Mouse (Mus musculus) adrenal gland, adult 2 months (tissue): ENCODE measurements at regions not wholly inside any gene's neighbourhood (a gene's known extent, or its start where the extent isn't known, plus 50 kb on each side); places are given as distances from the start of the nearest gene placed in this dataset.

ENCODE experiments used
- DNase-seq: peaks from one replicate; pipeline ENCODE4 v3.0.0; 2021

GRCm38 (mm10) chr1:42472495-42473230 lies 222.9 kb upstream of the Pou3f3 start:
- DNase-seq = no peak

- no peak for DNase-seq
Measured at GRCm38 (mm10) chr1:42474197-42474596, 221.4 kb upstream of the Pou3f3 start.

GRCm38 (mm10) chr1:42474831-42475230 lies 220.7 kb upstream of the Pou3f3 start:
- DNase-seq = no peak

GRCm38 (mm10) chr1:42475629-42476028 lies 219.9 kb upstream of the Pou3f3 start:
- no peak for DNase-seq

GRCm38 (mm10) chr1:42480348-42480920 lies 215.1 kb upstream of the Pou3f3 start:
- no peak for DNase-seq

GRCm38 (mm10) chr1:42489563-42489962 lies 206.0 kb upstream of the Pou3f3 start:
- no peak for DNase-seq

GRCm38 (mm10) chr1:42490856-42491643 lies 204.5 kb upstream of the Pou3f3 start:
- DNase-seq = no peak

- no peak for DNase-seq
Measured at GRCm38 (mm10) chr1:42491644-42492277, 203.8 kb upstream of the Pou3f3 start.

- no peak for DNase-seq
Measured at GRCm38 (mm10) chr1:42496022-42496421, 199.5 kb upstream of the Pou3f3 start.

- no peak for DNase-seq
Measured at GRCm38 (mm10) chr1:42496433-42496832, 199.1 kb upstream of the Pou3f3 start.

- no peak for DNase-seq
Measured at GRCm38 (mm10) chr1:42498901-42499300, 196.7 kb upstream of the Pou3f3 start.

- no peak for DNase-seq
Measured at GRCm38 (mm10) chr1:42504491-42504890, 191.1 kb upstream of the Pou3f3 start.

- no peak for DNase-seq
Measured at GRCm38 (mm10) chr1:42505048-42505729, 190.4 kb upstream of the Pou3f3 start.

- DNase-seq = no peak
Measured at GRCm38 (mm10) chr1:42514417-42514816, 181.2 kb upstream of the Pou3f3 start.

- DNase-seq = no peak
Measured at GRCm38 (mm10) chr1:42524401-42524800, 171.2 kb upstream of the Pou3f3 start.

GRCm38 (mm10) chr1:42527746-42528476 lies 167.7 kb upstream of the Pou3f3 start:
- no peak for DNase-seq

GRCm38 (mm10) chr1:42532908-42533307 lies 162.7 kb upstream of the Pou3f3 start:
- no peak for DNase-seq

GRCm38 (mm10) chr1:42539066-42539539 lies 156.5 kb upstream of the Pou3f3 start:
- no peak for DNase-seq

- DNase-seq = no peak
Measured at GRCm38 (mm10) chr1:42539541-42540520, 155.7 kb upstream of the Pou3f3 start.

GRCm38 (mm10) chr1:42541991-42542390 lies 153.6 kb upstream of the Pou3f3 start:
- DNase-seq = no peak
